Mouse (Mus musculus) urinary bladder, postnatal 36 days (tissue): ENCODE measurements around the gene Npw.

Experiments used
- DNase-seq, 2 experiments: peaks; one replicate each; pipeline ENCODE4 v3.0.0; 2022; ENCODE audit warnings: low spot score in 2 of 2, mixed read lengths in 1 of 2

Gene Npw

DNA sequence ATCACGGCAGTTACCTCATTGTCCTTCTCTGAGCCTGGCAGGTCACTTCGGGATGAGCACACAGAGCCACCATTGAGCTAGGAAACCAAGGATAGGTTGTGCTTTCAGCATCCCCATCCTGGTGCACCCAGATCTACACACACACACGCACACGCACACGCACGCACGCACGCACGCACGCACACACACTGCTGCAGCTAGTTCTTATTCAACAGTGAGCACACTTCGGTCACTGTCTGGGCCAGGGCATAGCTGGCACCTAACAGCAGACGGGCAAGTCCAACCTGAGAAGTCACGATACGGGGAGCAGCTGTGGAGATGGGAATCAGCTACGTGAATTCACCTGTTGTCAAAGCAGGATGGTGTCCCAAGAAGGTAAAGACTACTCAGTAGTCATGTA is 17.7 kb downstream of the Npw start:
- no peak for DNase-seq

DNA sequence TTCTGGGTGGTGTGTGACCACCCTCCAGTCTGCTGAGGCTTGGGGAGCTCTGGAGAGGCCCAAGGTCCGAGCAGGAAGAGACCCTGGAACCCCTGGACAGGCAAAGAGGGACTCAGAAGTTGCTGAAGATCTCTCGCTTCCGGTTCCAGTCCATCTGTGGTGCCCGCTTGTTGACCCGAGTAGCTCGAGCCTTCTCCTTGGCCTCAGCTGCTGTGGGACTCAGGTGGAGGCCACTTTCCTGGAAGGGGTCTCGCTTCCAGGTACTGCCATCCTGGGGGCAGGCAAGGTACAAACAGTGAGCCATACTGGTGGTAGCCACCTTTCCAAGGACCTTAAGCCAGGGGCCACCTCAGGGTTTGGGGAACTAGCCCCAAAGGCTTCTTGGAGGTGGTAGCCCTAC is 18.1 kb downstream of the Npw start:
- no peak for DNase-seq

DNA sequence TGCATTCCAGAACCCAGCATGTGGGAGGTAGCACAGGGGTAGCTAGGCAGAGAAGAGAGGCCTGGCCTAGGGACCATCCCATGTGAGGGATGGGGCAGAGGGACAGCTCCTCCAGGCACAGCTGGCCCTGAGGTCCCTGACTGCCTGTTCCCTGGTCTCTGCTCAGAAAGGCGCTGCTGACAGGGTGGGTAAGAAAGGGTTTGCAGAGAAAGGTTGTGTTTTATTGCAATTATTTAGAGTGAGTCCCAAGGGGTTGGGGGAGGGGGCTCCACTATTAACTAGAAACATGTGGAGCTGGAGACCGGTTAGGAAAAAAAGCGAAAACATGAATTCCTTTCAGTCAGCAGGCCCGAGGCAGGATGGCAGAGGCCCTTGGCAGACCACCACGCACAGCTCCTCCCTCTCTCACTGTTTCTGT is 18.7 kb downstream of the Npw start:
- DNase-seq: no peak

DNA sequence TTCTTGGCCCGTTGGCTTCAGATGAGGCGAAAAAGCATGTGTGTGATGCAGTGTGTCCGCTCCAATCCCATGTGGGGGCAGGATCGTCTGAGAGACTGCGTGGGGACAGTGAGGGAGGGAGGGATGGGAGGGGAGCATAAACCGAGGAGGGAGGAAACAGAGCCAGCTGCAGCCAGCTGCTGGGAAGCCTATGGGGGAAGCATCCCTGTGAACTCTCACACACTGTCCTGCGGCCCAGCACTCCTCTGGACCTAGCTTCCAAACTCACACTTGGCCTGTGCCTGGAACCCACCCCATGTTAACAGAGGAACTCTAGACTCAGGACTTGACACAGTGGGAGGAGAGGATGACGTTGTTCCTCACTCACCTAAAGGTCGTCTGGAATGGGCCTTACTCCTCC is 19.4 kb downstream of the Npw start:
- DNase-seq: peak in 1 of 2 experiments; percentile 39

DNA sequence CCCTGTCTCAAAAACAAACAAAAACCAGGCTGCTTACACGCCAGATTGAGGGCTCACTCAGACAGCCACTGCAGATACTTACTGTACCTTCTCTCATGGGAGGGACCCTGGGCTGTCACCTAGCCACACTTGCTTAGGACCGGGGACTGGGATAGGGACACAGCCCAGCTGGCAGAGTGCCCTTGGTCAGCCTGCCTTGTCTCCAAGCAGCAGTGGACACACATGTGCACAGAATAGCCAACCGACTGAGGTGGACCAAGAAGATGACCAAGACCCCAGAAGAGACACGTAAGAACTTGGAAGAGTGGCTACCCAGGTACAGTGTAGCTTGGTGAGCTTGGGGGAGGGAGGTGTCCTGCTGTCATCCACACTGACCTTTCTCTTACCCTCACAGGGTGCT is 20.0 kb downstream of the Npw start:
- DNase-seq: no peak

DNA sequence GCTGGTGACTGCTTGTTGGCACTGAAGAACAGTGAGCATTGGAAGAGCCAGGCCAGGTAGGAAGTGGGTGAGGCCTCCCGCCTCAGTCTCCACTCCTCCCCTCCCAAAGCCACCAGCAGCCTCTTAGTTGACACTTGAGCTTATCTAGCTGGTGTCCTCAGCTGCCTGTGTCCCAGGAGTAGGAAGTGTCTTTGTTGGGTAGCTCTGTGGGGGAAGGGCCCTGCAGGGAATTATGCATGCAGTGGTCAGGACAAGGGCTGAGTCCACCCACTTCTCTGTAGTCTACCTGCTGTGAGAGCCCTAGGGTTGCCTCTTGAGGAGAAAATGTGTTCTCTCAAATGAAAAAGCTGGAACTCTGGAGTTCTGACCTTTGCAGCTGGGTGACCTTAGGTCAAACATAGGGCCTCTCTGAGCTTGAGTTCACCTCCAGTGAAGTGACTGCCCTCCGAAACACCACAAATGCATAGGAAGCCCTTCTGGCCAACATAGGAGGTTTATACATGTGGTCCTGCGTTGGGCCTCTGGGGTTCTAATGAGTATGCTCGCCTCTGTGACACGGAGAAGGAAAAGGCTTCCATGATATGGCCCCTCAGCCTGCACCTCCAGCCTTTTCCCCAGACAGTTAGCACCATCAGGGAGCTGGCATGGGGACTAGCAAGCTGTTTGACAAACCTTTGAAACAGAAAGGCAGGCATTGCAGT is 21.3 kb downstream of the Npw start:
- no peak for DNase-seq

DNA sequence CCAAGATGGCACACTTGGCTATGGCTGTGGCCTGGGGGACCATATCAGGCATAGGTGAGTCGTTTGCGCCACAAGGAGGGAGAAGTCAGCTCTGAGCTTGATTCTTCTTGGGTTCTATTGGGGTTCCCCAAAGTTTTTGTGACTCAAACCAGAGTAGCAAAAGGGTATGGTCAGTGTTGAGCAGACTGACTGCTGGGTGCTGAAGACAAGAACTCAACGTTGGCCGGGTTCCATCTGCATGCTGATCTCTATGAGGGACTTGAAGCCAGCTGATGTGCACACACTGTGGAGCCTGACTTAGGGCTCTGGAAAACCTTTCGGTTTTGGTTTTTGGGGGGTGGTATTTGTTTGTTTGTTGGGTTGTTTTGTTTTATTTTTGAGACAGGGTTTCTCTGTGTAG is 22.6 kb downstream of the Npw start:
- DNase-seq: no peak

DNA sequence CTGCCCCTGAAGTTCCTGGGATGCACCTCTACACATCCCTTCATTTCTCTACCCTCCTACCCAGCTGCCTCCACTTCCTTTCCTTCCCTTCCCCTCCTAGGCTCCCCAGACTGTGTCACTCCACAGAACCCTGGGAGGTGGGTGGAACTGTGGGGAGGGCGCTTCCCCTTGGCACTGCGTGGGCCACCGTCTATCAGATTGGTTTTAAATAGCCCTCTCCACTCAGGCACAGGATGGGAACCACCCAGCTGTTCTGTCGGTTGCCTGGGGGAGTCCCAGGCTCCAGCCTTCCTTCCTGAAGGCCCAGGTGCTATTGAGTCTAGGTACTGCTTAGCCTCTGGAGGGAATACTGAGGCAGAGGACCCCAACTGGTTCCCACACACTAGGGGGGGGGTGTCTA is 23.2 kb downstream of the Npw start:
- DNase-seq: no peak

DNA sequence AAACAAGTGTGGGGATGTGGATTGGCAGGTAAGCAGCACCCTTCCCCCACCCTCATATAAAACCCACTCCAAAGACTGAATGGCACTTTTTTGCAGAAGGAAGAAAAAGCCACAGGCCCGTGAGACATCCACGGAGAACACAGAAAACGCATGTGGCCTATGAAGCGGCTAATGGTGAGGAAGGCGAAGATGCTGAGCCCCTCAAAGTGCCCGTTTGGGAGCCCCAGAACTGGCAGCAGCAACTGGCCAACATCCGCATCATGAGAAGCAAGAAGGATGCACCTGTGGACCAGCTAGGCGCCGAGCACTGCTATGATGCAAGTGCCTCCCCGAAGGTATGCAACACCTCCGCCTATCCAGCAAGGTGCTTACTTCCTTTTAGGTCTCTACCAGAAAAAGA is 24.4 kb downstream of the Npw start:
- DNase-seq: no peak

DNA sequence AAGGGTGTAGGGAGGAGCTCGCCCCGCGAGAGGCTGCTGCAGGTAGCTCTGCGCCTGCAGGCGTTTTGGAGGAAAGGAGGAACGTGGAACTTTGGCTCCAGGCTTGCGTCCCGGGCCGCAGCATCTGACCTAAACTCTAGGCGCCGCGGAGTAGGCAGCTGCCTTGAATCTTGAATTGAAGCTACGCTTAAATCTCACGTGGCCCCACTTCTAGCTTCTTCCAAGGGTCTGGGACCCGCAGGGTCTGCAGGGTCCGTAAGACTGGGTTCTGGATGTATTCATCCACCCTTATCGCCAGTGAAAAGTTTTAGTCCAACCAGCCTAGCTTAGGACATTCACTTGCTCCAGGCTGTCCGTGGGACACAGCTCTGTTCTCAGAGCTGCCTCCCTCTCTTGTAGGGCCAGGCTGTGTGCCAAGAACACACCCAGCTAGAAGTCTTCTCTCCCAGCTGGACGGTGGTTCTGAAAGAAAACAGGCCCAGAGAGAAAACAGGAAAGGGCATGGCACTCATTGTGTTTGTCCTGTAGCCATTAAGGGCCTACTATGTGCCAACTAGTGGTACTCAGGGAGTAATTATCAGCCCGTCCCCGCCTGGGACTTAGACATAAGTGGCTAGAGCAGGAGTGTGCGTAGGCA is 25.3 kb downstream of the Npw start:
- peak; percentile 56 to 77 for DNase-seq

DNA sequence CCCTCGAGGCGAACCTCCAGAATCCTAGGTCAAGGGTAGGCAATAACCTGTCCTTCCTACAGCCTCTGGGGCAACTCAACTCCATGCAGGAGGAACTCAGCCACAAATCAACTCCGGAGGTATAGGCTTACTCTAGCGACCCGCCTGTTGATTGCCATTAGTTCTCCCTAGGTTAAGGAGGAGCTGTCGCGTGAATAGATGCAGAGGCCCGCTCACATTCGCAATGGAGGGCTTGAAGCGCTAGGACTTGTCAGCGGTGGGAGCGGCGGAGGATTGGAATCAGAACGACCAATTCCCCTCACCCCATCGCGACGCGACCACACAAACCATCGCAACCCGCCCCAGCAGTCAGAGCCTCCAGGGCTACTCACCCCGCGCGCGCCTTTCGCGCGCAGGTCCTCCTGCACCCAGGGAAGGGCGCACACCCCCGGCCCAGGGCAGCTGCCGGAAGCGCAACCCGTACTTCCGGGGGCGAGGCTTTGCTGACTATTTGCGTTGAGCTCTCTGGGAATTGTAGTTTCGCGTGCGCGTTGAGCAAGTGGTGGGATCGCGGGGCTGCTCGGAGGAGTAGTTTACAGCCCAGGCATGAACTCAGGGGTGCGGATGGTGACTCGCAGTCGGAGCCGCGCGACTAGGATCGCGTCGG is 26.0 kb downstream of the Npw start, which contains the start of the genes Tsc2 and Nthl1:
Tsc2 (minus strand) TSS at position 464 of the 646 bp plus-strand sequence.
Nthl1 (plus strand) TSS at position 514 of the 646 bp plus-strand sequence.
- peak; percentile 78 to 80 for DNase-seq

DNA sequence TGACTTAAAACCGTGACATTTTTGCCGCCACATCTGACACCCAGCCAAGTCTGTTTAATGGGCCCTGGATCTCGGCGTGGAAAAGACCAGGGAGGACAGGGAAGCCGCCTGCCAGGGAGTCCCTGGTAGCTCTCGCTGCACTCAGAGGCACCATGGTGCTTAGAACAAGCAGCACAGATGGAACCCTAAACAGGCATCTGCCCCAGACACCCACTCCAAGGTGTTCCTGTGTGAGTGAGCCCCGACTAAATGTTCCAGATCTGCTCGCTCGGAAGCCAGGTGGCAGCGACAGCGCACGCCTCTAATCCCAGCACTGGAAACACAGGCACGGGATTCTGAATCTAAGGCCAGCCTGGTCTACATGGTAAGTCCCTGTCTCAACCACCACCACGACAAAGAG is 28.2 kb downstream of the Npw start:
- DNase-seq: no peak

DNA sequence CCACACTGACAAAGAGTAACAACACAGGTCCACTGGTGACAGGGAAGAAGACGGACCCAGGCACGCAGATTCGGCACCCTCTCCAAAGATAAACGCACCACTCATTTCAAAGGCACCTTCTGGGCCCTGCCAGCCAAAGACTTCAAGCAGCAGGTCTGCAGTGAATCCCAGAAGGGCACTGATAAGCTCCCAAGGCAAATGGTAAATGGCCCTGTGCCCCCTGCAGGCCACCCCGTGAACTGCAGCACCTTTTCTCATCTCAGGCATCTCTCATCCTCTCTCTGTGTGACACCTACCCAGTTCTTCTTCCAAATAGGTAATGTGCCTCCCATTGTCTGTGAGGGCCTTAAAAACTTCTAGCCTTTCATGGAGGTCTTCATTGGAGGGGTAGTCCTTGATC is 29.6 kb downstream of the Npw start:
- peak; percentile 61 to 72 for DNase-seq

DNA sequence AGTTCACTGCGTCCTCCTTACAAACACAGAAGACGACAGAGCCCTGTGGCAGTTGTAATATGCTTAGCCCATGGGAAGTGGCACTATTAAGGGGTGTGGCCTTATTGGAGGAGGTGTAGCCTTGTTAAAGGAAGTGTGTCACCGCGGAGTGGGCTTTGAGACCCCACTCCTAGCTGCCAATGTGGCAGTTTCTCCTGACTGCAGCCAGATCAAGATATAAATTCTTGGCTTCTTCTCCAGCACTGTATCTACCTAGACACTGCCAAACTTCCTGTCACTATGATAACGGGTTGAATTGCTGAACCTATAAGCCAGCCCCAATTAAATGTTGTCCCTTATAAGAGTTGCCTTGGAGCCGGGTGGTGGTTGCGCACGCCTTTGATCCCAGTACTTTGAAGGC is 32.8 kb downstream of the Npw start:
- DNase-seq: no peak

DNA sequence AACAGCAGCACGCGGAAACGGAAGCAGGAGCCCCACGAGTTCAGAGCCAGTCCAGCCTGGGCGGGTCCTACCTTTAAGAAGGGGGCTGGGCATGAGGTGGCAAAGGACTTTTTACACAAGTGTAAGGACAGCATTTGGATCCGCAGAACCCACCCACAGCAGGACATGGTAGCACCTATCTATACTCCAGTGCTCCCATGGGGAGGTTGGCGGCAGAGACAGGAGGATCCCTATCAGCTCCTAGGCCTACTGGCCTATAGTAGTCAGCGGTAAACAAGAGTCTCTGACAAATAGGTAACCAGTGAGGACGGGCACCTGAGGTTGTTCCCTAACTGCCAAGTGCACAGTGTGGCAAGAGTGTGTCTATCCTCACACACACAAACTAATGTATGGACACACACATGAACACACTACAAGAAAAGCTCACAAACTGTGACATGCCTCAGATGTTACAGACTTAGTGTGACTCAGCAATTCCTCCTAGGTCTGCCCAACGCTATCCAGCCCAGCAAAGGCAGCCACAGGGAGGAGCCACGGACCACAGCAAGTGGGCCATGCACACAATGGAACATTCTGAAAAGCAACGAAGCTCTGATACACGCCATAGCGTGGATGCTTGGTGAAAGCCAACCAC is 40.6 kb downstream of the Npw start:
- DNase-seq: no peak

DNA sequence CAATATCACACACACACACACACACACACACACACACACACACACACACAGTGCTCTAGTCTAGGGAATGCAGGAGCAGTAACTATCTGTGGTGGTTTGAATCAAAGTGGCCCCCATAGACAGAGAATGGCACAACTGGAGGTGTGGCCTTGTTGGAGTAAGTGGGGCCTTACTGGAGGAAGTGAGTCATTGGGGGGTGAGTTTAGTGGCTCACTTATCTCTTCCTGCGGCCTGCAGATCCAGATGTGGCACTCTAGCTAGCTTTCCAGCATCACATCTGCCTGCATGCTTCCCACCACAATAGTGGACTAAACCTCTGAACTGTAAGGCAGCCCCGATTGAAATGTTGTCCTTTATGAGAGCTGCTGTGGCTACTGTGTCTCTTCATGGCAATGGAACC is 47.5 kb downstream of the Npw start:
- DNase-seq: no peak

DNA sequence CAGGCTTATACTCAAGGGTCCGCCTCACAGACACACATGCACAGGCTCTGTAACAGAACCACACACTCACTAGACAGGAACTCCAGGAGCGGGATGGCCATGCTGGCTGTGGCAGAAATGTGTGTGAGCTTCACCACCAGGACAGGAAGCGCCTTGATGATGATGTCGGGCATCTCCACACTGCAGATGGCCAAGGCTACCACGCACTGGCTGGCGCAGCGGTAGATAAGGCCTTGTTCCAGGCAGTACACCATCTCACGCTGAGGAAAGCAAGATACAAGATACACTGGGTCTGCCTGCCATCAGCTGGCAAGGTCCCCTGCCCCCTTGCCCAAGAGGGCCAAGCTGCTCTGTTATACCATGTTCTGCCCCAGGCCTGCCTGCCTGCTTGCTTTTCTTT is 49.4 kb downstream of the Npw start:
- no peak for DNase-seq

DNA sequence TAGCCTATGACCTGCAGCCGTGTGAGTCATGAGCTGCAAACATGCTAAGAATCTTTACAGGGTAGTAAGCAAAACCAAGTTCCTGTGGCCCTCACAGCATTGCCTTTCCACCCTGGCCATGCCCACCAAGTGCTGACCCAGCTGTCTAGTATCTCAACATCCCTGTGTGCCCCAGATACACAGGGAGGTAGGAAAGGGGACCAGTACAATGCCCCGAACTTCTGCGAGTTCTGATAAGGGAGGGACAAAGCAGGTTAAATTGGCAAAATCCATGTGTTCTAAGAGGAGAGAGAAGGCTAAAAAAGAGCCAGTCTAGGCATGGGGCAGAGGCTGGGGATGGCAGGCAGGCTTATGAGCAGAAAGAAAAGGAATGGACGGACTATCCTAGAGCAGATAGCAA is 49.9 kb downstream of the Npw start:
- no peak for DNase-seq
